Mouse (Mus musculus): ENCODE results near the gene Swi5. TPM values are rescaled to one million over a fixed set of nuclear protein-coding genes. Genes with fewer than 3 reads are reported as not detected.
A peak's percentile ranks its signal among the peaks of the same experiment; 100 is the strongest.

The Swi5 gene
- polyA plus RNA-seq, 1 experiment from 2014 or later: 214 TPM

DNA sequence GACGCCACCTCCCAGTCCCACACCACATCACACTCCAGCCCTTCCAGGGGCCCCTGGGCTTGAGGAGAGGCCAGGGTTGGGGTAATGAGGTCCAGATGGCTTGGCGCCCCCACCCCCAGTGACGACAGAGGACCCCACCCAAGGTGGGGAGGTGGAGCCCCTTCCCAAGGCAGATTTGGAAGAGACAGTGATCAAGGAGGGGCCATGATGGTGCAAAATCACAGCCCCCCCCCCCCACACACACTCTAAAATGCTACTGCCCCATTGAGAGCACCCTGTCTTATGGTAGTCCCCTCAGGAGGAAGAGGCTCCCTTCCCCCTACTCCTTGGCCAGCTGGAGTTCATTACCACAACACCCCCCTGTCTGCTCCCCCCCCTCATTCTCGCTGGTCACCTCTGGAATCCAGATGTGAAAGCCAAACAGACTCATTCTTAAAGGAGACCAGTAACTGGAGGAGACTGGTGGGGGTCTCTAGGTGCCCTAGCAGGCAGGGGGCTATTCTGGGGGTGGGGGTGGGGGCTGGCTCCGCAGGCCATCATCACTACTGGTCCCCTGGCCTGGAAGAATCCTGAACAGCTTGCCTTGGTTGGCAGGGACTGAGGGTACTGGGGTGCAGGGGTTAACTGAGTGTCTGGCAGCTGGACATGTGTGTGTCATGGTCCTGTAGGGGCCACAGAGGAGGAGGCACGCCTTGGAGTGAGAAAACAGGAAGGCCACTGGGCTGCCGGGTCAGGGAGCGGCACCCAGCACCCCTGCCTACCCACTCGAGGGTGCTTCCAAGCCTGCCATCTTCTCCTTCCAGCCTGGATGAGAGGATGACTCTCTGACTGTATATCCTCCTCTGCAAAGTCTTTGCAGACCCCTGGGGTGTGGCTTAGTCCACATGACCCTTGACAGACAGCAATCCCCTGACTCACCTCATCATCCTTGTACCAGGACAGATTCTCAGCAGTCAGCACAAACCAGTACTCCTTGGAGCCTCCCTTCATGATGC lies 32.0 kb upstream of the Swi5 start:
- H3K36me3 ChIP-seq: no peaks in the 10 kb centered on the region
- ATAC-seq: no peak
- no peak overlapping the region for H3K4me2 ChIP-seq
- H3K4me1 ChIP-seq: peaks cover 23% of the 10 kb centered on the region; the same call in 1 of the 2 replicates
- no peaks in the 10 kb centered on the region for H3K9me3 ChIP-seq (replicated peaks)
- WGBS (ENCODE audit: insufficient replicate concordance): 34% methylated on average over 9 of the region's 9 CpGs
- H3K27me3 ChIP-seq (replicated peaks): peaks cover 85% of the 10 kb centered on the region
- no peak overlapping the region for H3K4me3 ChIP-seq
- no peak overlapping the region for H3K9ac ChIP-seq
- H3K27ac ChIP-seq: no peak overlapping the region

DNA sequence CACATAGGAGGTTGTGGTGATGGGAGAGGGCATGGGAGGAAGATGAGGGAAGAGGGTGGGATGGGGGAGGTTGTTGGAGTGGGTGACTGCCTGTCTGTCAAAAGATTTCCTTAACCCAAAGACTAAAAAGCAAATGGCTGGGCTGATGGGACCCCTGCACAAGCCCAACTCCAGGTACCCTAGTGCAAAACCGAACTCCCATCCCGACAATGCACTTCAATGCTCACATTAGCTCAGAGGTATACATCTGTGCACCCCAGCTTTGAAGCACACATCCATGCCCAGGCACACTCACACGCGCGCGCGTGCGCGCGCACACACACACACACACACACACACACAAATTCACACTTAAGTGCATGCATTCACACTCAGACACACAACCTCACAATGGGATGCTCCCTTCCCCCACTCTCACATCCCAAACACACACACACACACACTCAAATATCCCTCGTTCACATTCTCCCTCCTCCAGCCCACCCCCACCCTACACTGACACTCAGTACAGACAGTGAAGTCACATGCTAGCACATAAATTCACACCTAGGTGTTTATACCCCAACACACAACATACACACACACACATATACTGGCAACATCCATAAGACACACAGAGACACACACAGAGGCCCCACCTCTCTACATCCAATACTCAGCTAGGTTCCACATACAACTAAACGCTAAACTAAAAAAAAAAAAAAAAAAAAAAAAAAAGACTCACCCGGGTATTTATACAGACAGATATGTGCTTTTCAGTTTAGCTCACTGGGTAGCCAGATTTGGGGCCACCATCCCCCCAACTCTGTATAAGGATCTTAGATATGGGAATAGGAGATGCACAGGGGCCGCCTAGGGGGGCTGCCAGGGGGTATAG lies 31.1 kb upstream of the Swi5 start:
- Histone ChIP-seq H3K4me2 (peak overlapping the region; percentile 36), H3K9ac (peak overlapping the region; percentile 54), H3K9me3 (replicated peaks) (no peaks in the 10 kb centered on the region), H3K4me3 (peak overlapping the region; percentile 30), H3K4me1 (peaks cover 23% of the 10 kb centered on the region; the same call in 1 of the 2 replicates), H3K27ac (peak overlapping the region; percentile 59), H3K27me3 (replicated peaks) (peaks cover 93% of the 10 kb centered on the region), H3K36me3 (no peaks in the 10 kb centered on the region)
- WGBS (ENCODE audit: insufficient replicate concordance): 64% methylated on average over 14 of the region's 14 CpGs
- ATAC-seq: no peak

DNA sequence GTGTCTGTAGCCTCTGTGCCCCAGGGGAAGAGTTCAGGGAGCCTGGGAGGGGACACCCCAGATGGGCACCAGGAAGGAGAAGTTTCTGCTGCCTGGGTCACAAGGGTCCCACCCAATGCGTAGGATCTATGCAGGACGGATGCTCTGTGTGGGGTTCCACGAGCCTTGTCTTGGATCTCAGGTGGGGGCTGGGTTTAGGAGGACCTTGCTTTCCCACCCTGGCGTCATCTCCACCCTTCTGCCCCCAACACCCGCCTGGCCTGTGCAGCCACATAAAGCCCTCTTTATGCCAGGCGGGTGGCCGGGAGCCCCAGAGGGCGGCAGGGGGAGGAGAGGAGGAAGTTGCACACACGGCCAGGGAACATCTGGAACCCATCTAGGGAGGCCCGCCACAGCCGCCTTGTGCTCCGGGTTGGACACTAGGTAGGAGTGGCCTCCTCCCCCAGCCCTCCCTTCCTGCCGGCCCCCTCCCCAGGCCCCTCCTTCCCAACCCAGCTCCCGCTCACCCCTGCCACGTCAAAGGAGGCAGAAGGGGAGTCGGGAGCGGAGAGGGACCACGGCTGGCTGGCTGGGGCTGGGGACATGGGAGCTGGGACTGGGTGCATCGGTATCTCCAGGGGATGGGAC lies 30.0 kb upstream of the Swi5 start:
- 0 out of 2 replicates have a peak, but pooled peaks have one; percentile 14 for ATAC-seq
- H3K4me1 ChIP-seq: peaks cover 23% of the 10 kb centered on the region; the same call in 1 of the 2 replicates
- peak overlapping the region; percentile 59 for H3K27ac ChIP-seq
- no peaks in the 10 kb centered on the region for H3K9me3 ChIP-seq (replicated peaks)
- WGBS (ENCODE audit: insufficient replicate concordance): 10% methylated on average over 19 of the region's 19 CpGs
- peak overlapping the region; percentile 54; the same call in 1 of the 2 replicates for H3K9ac ChIP-seq
- peaks cover 96% of the 10 kb centered on the region for H3K27me3 ChIP-seq (replicated peaks)
- H3K4me2 ChIP-seq: peak overlapping the region; percentile 36
- H3K36me3 ChIP-seq: no peaks in the 10 kb centered on the region
- H3K4me3 ChIP-seq: peak overlapping the region; percentile 30

DNA sequence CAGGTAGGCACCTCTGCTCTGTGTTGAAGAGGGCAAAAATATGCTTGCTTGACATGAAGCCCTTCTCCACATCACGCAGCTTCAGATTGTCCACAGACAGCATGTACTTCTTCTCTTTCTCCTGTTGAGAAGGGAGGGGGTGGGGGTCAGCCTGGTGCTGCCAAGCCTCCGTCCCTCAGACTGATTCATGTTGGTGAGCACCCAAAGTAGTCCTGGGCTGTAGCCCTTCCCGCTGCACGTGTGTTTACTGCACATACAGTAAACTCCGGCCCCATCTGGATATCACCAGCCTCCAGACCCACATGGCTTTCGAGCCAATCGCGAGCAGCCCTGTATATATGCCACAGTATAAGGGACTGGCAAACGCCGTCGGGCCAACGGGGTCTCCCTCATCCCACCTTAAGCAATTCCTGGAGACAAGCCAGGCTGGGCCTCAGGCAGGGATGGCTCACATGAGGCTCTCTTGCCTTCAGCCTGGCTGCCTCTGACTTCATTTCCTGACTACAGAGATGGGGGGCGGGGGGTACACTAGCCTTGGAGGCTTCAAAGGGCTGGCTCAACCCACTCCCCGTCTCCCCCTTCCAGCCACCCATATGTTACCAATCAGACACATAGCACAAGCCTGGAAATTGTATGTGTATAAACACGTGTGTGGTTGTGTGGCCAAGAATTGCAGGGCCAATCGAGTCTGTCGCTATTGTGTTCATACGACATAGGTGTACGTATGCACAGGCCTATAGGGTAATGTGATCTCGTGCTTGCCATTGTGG lies 29.2 kb upstream of the Swi5 start:
- H3K27ac ChIP-seq: peak overlapping the region; percentile 38; the same call in 1 of the 2 replicates
- H3K4me2 ChIP-seq: no peak overlapping the region
- H3K4me3 ChIP-seq: no peak overlapping the region
- no peaks in the 10 kb centered on the region for H3K36me3 ChIP-seq
- 63% methylated on average over 20 of the region's 20 CpGs for WGBS (ENCODE audit: insufficient replicate concordance)
- H3K27me3 ChIP-seq (replicated peaks): peaks cover 96% of the 10 kb centered on the region
- no peak overlapping the region for H3K9ac ChIP-seq
- no peaks in the 10 kb centered on the region for H3K9me3 ChIP-seq (replicated peaks)
- H3K4me1 ChIP-seq: peaks cover 29% of the 10 kb centered on the region
- ATAC-seq: no peak

DNA sequence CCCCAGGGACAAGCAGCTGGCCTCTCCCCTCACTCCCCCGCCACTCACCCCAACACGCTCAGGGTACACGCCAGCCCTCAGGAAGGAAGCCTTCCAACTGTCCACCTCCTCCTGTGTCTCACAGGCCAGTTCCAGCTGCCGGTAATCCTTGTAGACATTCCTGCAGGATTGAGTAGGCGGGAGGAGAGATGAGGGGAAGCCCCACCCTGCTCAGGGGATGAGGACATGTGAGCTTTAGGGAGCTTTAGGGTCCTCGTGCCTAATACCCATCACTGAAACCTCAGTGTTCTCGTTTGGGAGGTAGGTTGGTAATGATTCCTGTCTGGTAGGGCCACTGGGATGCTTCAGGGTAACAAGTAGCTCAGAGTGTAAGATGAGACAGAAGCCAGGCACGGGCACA lies 27.9 kb upstream of the Swi5 start:
- Histone ChIP-seq H3K27me3 (replicated peaks) (peaks cover 97% of the 10 kb centered on the region), H3K27ac (no peak overlapping the region), H3K4me3 (no peak overlapping the region), H3K9me3 (replicated peaks) (no peaks in the 10 kb centered on the region), H3K4me2 (no peak overlapping the region), H3K4me1 (peaks cover 40% of the 10 kb centered on the region), H3K9ac (no peak overlapping the region), H3K36me3 (no peaks in the 10 kb centered on the region)
- no peak for ATAC-seq
- 35% methylated on average over 8 of the region's 8 CpGs for WGBS (ENCODE audit: insufficient replicate concordance)

DNA sequence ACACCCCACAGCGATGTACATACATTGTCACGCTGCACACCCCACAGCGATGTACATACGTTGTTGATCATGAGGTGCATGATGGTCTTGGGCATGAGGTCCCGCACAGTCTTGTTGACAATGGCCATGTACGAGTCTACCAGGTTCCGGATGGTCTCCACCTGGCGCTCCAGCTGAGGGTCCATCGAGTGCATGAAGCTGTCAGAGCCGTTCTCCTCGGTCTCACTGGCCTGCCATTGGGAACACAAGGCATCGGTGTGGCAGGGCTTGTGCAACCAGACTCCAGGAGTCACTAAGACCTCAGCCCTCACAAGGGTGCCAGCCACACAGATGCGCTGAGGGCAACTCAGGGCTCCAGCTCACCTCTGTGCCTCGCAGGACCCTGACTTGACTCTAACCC lies 27.0 kb upstream of the Swi5 start:
- H3K4me2 ChIP-seq: no peak overlapping the region
- peaks cover 96% of the 10 kb centered on the region for H3K27me3 ChIP-seq (replicated peaks)
- peaks cover 36% of the 10 kb centered on the region for H3K4me1 ChIP-seq
- no peaks in the 10 kb centered on the region for H3K36me3 ChIP-seq
- 80% methylated on average over 14 of the region's 14 CpGs for WGBS (ENCODE audit: insufficient replicate concordance)
- no peak overlapping the region for H3K4me3 ChIP-seq
- no peaks in the 10 kb centered on the region for H3K9me3 ChIP-seq (replicated peaks)
- no peak overlapping the region for H3K27ac ChIP-seq
- ATAC-seq: no peak
- no peak overlapping the region for H3K9ac ChIP-seq

DNA sequence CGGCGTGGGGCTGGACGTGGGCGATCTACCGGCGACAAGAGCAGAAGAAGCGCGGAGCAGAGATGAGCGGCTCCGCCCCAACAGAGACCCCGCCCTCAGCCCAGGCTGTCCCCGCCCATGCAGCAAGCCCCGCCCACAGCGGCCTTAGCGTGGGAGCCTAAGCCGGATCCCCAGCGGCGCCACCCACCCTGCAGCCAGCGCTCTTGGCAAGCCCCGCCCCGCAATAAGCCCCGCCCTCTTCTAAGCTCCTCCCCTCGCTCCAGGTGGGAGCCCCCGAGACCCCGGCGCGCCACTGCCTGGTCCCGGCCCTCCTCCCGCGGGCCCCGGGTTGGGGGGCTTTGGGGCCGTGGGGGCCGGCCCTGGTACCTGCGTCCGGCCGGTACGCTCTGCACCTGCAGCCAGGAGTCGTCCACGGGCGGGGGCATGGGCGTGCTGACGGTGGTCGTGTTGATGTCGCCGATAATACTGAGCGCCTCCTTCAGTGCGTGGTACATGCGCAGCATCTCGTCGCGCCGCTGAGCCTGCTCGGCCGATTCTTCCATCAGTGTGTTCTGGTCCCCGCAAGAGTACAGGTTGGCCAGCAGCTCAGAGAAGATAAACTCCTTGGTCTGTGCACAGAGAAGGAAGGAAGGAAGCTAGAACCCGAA lies 24.6 kb upstream of the Swi5 start:
- WGBS (ENCODE audit: insufficient replicate concordance): 1% methylated on average over 54 of the region's 56 CpGs
- Histone ChIP-seq H3K27ac (no peak overlapping the region), H3K4me1 (peaks cover 25% of the 10 kb centered on the region), H3K36me3 (peaks cover 9% of the 10 kb centered on the region; the same call in 1 of the 2 replicates), H3K9ac (peak overlapping the region; percentile 68), H3K27me3 (replicated peaks) (peaks cover 76% of the 10 kb centered on the region), H3K9me3 (replicated peaks) (no peaks in the 10 kb centered on the region), H3K4me3 (peak overlapping the region; percentile 63), H3K4me2 (peak overlapping the region; percentile 100)
- peak; percentile 78 for ATAC-seq

DNA sequence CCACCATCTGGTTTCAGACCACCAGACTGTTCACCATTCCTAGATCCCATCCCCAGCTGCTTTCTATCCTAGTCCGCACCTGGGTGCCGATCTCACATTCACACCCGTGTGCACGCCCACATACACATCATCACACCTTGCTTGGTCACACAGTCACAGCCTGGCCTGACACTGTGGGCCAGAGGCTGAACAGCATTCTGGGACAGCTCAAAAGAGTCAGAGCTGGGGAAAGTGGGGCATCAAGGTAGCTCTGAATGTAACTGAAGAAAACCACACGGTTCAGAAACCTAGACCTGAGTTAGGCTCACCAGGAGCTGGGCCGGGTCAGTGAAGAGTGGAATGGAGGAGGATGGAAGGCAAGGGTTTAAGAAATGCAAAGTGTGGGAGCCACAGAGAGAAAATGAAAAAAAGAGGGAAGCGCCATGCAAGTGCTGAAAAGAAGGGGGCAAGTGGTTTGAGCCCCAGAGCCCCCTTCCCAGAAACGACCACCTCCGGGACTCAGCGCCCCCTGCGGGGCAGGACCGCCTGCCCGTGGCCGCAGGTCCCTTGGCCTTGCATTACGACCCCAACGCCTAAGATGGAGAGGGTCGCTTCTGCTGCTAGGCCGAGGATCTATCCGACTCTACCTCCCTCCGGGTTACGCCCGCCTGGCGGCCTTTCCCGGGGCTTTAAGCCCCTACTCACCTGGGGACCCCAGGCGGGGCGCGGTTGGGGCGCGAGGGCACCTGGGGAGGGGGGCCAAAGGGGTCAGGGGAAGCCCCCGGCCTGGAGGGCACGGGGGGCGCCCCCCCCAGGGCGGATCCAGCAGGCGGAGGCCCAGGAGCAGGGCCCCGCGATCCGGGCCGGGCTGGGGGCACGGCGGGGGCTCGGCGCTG lies 23.8 kb upstream of the Swi5 start:
- Histone ChIP-seq H3K9me3 (replicated peaks) (no peaks in the 10 kb centered on the region), H3K4me1 (peaks cover 24% of the 10 kb centered on the region), H3K27ac (no peak overlapping the region), H3K9ac (peak overlapping the region; percentile 68), H3K27me3 (replicated peaks) (peaks cover 68% of the 10 kb centered on the region), H3K36me3 (peaks cover 16% of the 10 kb centered on the region), H3K4me3 (peak overlapping the region; percentile 63), H3K4me2 (peak overlapping the region; percentile 100)
- ATAC-seq: no peak
- 13% methylated on average over 41 of the region's 42 CpGs for WGBS (ENCODE audit: insufficient replicate concordance)

DNA sequence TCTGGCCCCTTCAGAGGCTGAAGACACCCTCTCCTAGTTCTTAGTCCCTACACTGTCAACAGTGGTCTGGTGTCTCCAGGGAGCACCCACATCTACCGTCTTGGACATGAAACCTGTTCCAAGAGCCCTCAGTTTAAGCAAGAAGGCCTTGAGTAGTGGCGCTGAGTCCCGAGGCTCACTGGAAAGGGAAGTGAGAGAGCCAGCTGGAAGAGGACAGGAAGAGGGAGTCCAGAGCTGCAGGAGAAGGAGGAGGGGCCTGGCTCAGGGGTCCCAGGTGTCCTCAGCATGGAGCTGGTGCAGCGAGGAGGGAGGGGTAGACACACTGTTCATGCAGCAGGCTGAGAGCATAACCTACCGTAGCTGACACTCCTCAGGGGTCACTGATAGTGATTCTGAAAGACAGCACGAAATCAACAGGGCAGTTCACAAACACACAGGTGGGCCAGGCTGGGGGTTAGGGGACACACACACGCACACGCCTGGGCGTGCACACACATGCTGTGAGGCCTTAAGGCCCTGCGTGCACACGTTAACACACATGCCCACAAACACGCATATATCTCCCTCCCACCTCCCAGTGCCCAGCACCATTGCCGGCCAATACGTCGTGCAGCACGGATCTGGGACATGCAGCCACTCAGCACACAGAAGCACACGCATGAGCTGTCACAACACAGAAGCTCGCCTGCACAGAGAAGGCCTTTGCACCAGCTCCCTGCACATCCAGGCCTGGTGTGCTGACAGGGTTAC lies 22.4 kb upstream of the Swi5 start:
- Histone ChIP-seq H3K27me3 (replicated peaks) (peaks cover 54% of the 10 kb centered on the region), H3K27ac (no peak overlapping the region), H3K4me1 (peaks cover 17% of the 10 kb centered on the region), H3K9me3 (replicated peaks) (no peaks in the 10 kb centered on the region), H3K4me3 (no peak overlapping the region), H3K4me2 (no peak overlapping the region), H3K9ac (no peak overlapping the region), H3K36me3 (peaks cover 30% of the 10 kb centered on the region)
- 74% methylated on average over 18 of the region's 18 CpGs for WGBS (ENCODE audit: insufficient replicate concordance)
- ATAC-seq: no peak
